Mouse (Mus musculus): ENCODE measurements around the gene Klhl8. TPM values are rescaled to one million over a fixed set of nuclear protein-coding genes. Genes with fewer than 3 reads are reported as not detected.

The Klhl8 gene
- polyA plus RNA-seq, 1 experiment from 2014 or later, result 1.9 TPM

- Histone ChIP-seq H3K27ac (no peak overlapping the region), H3K36me3 (ENCODE audit: inconsistent target) (peaks cover 67% of the 10 kb centered on the region), H3K79me2 (ENCODE audit: inconsistent target) (peaks cover 100% of the 10 kb centered on the region), H3K4me3 (ENCODE audit: inconsistent target) (no peak overlapping the region)
- 96% methylated on average over 9 of the region's 9 CpGs for WGBS (ENCODE audit: missing documents)
Observed at GRCm38 (mm10) chr5:103818602-103819001, 92.5 kb downstream of the Klhl8 start.

DNA sequence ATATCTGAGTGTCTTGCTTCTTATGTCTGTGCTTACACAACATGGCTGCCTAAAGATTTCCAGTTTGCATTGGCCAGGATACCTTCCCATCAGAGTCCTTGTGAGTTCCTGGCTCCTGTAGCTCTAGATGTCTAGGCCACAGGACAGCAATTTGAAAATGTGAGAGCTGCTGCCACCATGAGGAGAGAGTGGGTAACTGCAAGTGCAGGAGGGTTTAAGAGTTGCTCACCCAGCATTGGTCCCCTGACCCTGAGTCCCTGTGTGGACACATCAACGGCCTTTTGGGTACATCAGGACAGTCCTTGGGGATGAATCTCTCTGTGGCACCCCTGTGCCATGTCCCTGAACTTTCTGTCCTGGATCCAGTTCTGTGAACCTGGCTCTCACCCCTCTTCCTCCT is 93.3 kb downstream of the Klhl8 start:
- peaks cover 73% of the 10 kb centered on the region for H3K36me3 ChIP-seq (ENCODE audit: inconsistent target)
- H3K4me3 ChIP-seq (ENCODE audit: inconsistent target), result no peak overlapping the region
- WGBS (ENCODE audit: missing documents), result 36% methylated on average over 1 of the region's 1 CpGs
- peaks cover 100% of the 10 kb centered on the region for H3K79me2 ChIP-seq (ENCODE audit: inconsistent target)
- H3K27ac ChIP-seq, result no peak overlapping the region

- WGBS (ENCODE audit: missing documents), result 100% methylated on average over 3 of the region's 3 CpGs
- Histone ChIP-seq H3K27ac (no peak overlapping the region), H3K79me2 (ENCODE audit: inconsistent target) (peaks cover 100% of the 10 kb centered on the region), H3K4me3 (ENCODE audit: inconsistent target) (no peak overlapping the region), H3K36me3 (ENCODE audit: inconsistent target) (peaks cover 73% of the 10 kb centered on the region)
Observed at GRCm38 (mm10) chr5:103816718-103817117, 94.3 kb downstream of the Klhl8 start.

DNA sequence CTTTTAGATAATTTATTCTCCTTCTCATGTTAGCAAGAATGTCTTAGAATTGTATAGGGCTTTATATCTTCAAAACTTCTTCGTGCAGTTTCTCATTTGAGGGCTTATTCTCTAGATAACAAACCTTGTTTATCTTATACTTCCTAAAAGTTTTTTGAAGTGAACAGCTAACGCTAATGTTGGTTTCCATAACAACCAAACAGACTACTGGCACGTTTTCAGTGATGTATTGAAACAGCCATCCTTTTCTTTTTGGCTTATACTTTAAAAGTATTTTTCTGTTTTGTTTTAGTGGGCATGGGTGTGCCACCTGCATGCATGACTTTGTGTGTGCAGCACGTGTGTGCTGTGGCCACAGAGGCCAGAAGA is 95.8 kb downstream of the Klhl8 start:
- 66% methylated on average over 4 of the region's 4 CpGs for WGBS (ENCODE audit: missing documents)
- Histone ChIP-seq H3K27ac (no peak overlapping the region), H3K79me2 (ENCODE audit: inconsistent target) (peaks cover 100% of the 10 kb centered on the region), H3K36me3 (ENCODE audit: inconsistent target) (peaks cover 71% of the 10 kb centered on the region), H3K4me3 (ENCODE audit: inconsistent target) (no peak overlapping the region)

- WGBS (ENCODE audit: missing documents), result 89% methylated on average over 16 of the region's 16 CpGs
- Histone ChIP-seq H3K79me2 (ENCODE audit: inconsistent target) (peaks cover 100% of the 10 kb centered on the region), H3K4me3 (ENCODE audit: inconsistent target) (no peak overlapping the region), H3K27ac (no peak overlapping the region), H3K36me3 (ENCODE audit: inconsistent target) (peaks cover 68% of the 10 kb centered on the region)
Observed at GRCm38 (mm10) chr5:103814551-103815248, 96.4 kb downstream of the Klhl8 start.

DNA sequence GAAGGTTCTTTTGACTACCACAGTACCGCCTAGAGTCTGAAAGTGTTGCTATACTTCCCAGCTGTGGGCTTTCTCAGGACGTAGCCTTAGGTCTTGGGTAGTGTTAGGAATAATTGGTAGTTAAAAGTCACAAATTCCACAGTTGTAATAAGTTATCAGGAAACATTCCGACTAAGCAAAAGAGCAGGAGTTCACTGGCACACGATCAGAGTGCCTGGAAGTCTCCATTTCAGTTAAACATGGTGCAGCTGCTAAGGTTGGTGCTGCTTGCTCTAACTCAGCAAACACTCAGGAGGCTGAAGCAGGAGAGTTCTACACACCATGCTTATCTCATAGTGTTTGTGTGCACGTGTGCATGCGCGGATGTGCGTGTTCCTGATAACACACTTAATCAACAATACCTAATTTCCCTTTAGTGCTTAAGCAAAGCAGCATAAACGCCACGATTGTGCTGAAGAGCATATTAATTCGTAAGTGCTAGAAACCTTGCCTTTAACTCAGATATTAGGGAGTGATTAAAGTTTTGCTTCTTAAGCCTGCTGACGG is 97.0 kb downstream of the Klhl8 start:
- H3K4me3 ChIP-seq (ENCODE audit: inconsistent target), result no peak overlapping the region
- peaks cover 68% of the 10 kb centered on the region for H3K36me3 ChIP-seq (ENCODE audit: inconsistent target)
- 93% methylated on average over 12 of the region's 12 CpGs for WGBS (ENCODE audit: missing documents)
- H3K79me2 ChIP-seq (ENCODE audit: inconsistent target), result peaks cover 100% of the 10 kb centered on the region
- no peak overlapping the region for H3K27ac ChIP-seq

GRCm38 (mm10) chr5:103813291-103813690 is 97.8 kb downstream of the Klhl8 start:
- H3K4me3 ChIP-seq (ENCODE audit: inconsistent target), result no peak overlapping the region
- 98% methylated on average over 5 of the region's 5 CpGs for WGBS (ENCODE audit: missing documents)
- no peak overlapping the region for H3K27ac ChIP-seq
- peaks cover 100% of the 10 kb centered on the region for H3K79me2 ChIP-seq (ENCODE audit: inconsistent target)
- H3K36me3 ChIP-seq (ENCODE audit: inconsistent target), result peaks cover 61% of the 10 kb centered on the region

Other genes starting within 250 kb of the Klhl8 start
- gene Aff1, start 218.9 kb downstream of the Klhl8 start, polyA plus RNA-seq (2018), result 46.6 to 51.5 TPM (median 46.7 TPM) in 3 replicates
- not detected in 3 replicates for gene Hsd17b13, start 66.2 kb upstream of the Klhl8 start, polyA plus RNA-seq (2018)
- 85.0 to 228 TPM (median 171 TPM) in 3 replicates for gene Hsd17b11, start 110.7 kb upstream of the Klhl8 start, polyA plus RNA-seq (2018)
- 71.3 to 148 TPM (median 96.6 TPM) in 3 replicates for gene Nudt9, start 135.0 kb upstream of the Klhl8 start, polyA plus RNA-seq (2018)
- not detected in 3 replicates for gene Gm17660, start 166.3 kb upstream of the Klhl8 start, polyA plus RNA-seq (2018)
- gene Sparcl1, start 202.5 kb upstream of the Klhl8 start, polyA plus RNA-seq (2018), result not detected in 3 replicates